Mouse (Mus musculus): ENCODE measurements around the gene Dclre1b.
"Not testable (repeated sequence)": the region's sequence is repeated elsewhere in the genome, so short reads cannot be mapped to it uniquely, and the experiment has no call there.

The Dclre1b gene

DNA sequence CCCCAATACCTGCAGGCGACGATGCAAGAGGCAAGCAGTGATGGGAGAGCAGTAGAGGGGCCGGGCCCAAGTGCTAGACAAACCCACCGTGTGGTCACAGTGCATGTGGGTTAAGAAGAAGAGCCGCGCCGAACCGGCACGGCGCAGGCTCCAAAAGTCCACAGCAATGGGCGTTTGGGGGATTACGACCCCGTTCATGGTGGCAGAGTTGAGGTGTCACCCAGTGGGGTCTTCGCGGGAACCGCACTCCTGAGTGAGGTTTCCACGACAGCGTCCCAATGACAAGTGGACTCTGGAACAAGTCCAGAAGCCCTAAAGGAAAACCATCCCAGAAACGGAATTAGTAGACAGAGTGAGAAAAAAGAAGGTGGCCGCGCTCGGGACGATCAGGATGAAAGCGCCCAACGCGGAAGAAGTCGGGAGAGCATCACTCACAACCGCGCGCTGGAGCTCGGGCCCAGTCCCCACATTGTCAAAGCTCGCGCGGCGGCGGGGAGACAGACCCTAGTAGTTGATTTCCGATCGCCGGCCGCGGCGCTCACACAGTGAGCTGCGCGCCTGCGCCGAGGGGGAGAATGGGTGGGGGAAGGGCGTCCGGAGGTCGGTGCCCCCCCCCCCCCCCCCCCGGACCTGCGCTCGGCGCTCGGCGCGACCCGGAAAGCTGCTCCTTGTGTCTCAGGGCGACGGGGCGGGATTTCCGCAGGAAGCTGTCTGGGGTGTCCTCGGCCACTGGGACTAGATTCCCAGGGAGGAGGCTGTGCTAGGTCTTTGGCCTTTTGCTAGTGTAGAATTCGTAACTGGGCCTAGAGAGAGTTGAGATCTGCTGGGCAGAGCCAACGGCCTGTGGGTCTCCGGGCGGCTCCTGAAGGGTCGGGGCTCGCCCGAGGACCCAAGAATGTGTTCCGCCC is at the start of gene Dclre1b, which contains the start of the genes Ap4b1 and Gm43064:
Gene Dclre1b (minus strand): TSS at position 554 of the 908 bp plus-strand sequence.
Gene Ap4b1 (plus strand): TSS at position 630 of the 908 bp plus-strand sequence.
Gene Gm43064 (plus strand): TSS at position 683 of the 908 bp plus-strand sequence.
- peak; percentile 57 for DNase-seq (ENCODE audit: extremely low spot score, low read depth, low spot score)

DNA sequence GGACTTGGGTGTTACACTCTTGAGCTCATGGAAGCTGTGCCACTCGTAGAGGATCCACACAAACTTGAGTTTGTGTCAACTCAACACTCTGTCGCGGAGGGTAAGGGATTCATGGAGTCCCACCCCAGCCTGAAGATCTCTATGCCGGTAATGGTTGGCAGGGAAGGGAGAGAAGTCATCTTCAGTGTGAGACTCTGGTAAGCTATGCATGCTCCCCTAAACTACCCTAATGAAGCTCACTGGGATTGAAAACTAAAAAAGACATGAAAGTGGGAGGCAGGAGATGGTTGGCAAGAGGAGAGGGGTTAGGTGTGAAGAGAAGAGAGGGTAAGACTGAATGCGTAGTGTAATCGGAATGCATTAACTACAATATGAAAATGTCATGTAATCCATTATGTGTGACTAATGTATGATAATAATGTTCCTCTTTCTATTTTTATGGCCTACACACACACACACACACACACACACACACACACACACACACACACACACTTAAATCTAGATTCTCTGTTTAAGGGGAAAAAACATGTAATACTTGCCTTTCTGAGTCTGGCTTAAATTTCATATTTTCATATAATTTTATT is 48.8 kb upstream of the Dclre1b start:
- no peak for DNase-seq (ENCODE audit: extremely low spot score, low read depth, low spot score)

DNA sequence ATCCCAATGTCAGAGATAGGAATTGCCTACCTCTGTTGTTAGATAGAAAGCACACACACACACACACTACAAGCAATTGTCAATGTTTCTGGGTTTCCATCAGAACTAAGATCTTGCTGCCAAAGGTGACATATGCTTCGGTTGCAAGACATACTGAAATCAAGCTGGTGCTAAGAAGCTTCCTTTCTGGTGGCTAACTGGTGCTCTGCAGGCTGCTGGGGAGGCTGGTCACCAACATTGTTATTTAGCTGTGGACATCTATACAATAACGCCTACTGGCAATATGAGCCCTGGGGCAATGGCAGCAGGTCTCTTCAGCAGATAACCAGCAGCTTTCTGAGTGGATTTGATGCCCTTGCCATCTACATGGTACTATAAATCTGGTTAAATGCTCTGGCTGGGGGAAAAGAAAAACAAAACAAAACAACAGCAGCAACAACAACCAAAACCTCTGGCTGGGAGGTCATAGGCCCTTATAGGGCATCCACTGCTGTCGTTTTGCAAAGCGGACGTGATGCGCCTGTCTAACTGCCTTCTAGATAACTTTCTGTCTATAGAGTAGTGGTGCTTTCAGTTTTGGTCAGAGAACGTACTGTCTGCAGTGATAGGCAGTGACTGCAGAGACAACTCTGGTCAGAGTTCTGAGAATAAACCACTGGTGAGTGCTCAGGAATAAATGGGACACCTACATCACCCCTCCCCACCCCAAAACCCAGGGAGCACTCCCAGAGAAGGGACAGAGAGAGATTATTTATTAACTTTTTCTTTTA is 48.0 kb upstream of the Dclre1b start:
- no peak for DNase-seq (ENCODE audit: extremely low spot score, low read depth, low spot score)

DNA sequence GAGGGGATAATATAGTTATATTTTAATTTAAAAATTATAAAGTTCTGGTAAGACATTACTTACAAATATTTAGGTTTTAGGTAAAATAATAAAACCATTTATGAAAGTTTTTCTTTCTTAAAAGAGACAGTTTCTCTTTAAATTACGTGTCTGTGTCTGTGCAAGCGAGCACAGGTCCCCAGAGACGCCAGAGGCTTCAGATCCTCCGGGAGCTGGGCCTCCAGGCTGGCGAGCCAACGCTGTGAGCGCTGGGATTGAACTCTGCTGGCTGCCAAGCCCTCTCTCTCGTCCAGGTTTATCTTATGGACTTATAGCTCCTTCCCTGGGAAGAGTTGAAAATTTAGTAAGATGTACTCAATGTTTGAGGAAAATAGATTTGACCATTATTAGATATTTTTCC is 44.6 kb upstream of the Dclre1b start:
- no peak for DNase-seq (ENCODE audit: extremely low spot score, low read depth, low spot score)

DNA sequence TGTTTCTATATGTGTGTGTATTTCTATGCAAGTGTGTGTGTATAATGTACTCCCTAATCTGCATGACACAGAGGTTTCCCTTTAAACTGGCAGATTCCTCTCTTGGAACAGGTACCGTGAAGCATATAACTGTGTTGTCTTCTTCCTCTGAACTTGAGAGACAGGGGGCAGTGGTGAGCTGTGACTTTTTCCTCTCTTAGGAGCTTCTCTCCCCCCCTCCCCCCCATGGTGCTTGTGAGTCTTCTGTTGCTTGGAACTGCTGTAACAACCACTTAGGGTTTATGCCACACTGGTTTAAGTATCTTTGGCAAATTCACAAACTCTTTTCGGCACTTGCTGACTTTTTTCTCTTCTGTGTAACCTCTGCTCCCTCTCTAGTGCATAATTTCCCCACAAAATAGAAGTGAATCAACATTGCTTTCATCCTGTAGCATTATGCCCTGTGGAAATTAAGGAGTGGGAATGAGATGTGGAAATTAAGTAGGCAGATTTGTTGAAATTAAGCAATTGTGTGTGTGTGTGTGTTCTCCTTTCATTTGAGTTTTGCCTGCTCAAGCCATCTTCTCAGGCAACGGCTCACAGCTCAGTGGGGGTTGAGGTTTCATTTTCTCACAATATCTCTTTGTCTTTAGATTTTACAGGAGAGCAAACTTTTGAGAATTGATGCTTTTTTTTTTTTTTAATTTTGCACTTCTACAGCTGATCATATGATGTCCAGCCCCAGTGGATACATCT is 43.5 kb upstream of the Dclre1b start:
- no peak for DNase-seq (ENCODE audit: extremely low spot score, low read depth, low spot score)

DNA sequence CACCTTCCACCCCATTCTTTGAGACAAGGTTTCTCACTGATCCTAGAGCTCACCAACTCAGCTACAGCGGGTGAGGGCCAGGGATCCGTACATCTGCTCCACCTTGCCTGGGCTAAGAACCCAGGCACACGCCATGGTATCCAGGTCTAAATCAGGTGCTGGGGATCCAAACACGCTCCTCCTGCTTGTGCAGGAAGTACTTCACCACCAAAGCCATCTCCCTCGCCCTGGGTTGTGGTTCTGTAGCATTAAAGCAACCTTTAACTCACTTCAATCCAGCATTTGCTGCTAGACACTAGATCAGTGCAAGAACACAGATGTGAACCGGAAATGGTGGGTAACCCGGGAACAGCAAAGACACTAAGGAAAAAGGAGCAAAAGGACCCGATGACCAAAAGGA is 42.6 kb upstream of the Dclre1b start:
- no peak for DNase-seq (ENCODE audit: extremely low spot score, low read depth, low spot score)

DNA sequence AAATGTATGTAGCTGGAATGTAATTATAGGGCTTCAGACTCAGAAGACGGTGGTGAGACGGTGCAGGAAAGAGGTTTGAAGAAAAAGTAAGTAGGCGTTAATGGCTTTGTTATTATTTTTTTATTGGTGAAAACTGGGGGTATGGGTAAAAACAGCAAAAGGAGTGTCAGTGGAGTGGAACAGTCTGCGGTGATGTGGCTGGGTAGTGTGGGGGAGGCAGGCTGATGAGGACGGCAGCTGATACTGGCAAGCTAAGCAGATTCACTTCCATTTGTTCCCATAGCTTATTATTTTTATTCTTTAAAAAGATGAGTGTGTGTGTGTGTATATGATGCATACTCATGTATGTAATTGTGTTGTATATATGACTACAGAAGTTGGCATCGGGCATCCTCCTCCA is 42.2 kb upstream of the Dclre1b start:
- DNase-seq (ENCODE audit: extremely low spot score, low read depth, low spot score), result no peak

DNA sequence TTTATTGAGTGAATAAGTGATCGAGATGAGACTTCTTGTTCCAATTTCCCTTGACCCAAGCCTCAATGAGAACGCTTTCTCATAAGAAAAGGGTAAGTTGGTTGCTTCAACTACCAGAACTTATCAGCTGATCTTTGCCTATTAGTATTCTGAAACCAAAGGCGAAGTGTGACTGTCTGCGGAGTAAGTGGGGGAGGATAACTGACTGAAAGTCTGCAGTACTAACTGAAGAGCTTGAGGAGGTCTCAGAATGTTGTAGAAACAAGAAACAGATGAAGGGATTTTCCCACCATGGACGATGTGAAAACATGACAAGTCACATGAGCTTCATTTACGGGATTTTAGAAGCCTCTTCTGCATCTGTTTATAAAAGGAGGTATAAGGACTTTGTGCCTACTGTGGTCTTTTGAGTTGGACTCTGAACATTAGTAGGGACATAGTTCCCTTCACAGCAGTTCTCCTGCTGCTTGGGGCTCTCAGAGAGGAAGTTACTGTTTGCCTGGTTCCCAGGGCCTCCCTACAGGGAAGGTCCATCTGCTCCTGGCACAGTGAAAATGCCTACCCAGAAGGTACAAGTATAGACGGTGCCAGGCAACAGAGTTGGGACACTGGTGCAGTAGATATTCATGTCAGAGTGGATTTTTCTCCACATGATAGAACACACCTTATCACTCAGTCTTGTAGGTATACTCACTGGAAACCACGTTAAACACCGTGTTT is 41.6 kb upstream of the Dclre1b start:
- DNase-seq (ENCODE audit: extremely low spot score, low read depth, low spot score), result no peak

DNA sequence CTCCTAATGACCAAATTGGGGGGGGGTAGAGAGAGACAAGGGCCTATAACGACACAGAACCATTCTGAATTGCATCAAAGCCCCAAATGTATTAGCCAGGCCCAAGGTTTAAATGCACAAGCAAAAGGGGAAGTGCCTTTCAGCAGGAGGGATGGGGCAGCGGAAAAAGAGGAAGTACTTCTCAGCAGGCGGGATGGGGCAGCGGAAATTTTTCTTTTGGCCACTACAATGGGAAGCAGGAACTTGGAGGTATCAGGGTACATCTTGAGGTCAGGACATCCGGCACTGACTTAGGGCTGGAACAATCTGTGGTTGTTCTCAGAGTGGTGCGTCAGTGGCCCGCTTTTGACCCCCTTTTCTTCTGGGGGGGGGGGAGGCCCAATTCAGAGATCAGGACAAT is 31.7 kb upstream of the Dclre1b start:
- not testable (repeated sequence) for DNase-seq (ENCODE audit: extremely low spot score, low read depth, low spot score)

DNA sequence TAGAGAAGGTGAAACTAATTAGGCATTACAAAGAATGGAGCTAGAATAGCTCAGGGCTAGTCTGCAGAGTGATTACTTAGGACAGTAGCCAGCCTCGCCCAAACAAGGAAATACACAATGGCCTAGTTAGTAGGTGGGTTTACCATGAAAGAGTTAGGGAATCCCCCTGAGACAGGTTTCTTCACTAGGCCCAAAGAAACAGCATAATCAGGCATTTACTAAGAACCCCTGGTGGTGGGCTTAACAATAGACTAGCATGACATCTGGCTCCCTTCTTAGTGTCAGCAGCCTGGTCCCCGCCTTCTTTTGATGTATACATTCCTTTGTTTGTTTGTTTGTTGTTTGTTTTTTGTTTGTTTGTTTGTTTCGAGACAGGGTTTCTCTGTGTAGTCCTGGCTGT is 31.0 kb upstream of the Dclre1b start:
- not testable (repeated sequence) for DNase-seq (ENCODE audit: extremely low spot score, low read depth, low spot score)

DNA sequence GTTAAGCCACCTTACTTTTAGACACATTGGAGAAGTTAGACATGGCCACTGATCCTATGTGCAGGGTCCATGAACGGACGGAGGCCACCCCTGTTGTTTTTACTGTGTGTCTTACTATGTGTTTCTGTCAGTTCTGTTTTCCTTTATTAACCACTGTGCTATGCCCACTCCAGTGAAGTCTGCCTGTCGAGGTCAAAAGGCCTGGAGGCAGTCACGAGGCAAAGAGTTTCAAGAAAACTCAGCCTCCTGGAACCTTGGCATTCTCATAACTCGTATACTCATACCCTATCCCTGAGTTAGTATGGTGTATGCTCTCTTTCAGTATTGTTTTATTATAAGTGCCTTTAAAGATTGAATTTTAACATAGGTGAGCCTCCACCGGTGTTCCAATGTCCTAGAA is 30.5 kb upstream of the Dclre1b start:
- no peak for DNase-seq (ENCODE audit: extremely low spot score, low read depth, low spot score)

DNA sequence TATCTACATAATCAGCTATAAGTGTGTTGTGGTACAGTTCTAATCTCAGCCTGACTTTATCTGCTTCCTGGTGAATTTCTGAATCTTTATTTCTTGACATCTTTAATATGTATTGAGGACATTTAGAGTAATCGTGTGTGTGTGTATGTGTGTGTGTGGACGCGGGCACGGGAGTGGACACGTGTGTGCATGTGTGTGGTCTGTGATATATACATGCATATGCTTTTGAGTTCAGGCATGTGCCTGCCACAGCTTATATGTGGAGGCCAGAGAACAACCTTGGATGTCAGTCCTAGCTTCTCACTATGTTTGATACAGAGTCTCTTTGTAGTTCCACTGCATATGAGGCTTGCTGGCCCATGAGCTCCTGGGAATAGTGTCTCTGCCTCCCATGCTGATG is 27.2 kb upstream of the Dclre1b start:
- no peak for DNase-seq (ENCODE audit: extremely low spot score, low read depth, low spot score)

DNA sequence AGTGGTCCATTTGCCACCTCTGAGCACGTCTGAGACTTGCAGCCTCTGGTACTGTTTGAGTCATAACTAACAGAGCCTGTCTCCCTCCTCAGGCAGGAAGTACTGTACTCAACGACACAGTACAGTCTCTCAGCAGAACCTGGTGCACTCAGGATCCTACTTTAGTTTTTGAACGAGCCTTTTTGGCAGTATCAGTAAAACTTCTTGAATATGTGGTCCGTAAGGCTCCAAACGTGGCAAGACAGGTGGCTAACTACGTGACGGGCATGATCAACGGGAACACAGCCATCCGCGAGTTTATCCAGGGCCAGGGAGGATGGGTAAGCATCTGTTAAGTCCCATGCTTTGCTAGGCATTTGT is 26.7 kb upstream of the Dclre1b start:
- DNase-seq (ENCODE audit: extremely low spot score, low read depth, low spot score), result no peak

DNA sequence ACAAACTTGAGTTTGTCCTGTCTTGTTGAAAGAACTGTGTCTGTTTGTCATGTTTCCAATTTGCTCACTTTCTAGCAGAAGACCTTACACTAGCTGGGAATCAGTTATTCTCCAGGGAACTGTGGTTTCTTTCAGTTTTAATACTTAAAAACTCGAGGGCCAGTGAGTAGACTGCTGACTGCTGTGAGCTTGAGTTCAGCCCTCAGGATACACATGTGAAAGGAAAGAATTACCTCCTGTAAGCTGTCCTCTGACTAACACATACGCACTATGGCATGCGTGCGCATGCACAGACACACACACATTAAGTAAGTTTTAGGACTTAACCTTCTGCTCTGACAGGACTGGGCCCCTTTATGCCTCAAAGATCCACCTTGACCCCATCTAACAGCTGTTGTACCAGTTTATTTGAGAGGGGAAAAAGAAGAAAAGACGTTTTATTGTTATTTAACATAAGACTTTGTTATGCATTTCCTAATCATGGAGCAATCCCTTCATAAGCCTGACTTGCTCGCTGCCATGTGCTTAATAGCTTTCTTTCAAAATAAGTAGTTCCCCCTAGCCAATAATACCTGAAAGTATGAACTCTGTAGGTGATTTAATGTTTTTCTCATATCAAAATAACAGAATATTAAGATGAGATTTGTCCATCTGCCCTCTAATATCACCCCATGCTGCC is 26.2 kb upstream of the Dclre1b start:
- DNase-seq (ENCODE audit: extremely low spot score, low read depth, low spot score), result no peak

DNA sequence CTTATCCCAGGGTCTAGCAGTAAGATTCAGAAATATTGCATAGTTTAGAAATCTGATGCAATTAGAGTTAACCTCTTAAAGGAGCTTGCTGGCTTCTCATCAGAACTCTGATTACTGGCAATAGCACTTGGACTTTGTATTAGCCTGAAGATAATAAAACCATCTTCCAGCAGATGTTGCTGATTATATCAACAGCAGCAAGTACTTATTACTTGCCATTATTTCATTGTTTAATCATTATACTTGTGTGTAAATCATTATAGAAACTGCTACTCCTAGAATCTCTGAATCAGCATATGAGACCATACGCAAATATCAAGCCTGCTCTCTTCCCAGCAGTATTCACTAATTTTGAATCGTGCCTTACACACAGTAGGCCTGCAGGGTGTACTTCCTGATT is 24.8 kb upstream of the Dclre1b start:
- no peak for DNase-seq (ENCODE audit: extremely low spot score, low read depth, low spot score)

DNA sequence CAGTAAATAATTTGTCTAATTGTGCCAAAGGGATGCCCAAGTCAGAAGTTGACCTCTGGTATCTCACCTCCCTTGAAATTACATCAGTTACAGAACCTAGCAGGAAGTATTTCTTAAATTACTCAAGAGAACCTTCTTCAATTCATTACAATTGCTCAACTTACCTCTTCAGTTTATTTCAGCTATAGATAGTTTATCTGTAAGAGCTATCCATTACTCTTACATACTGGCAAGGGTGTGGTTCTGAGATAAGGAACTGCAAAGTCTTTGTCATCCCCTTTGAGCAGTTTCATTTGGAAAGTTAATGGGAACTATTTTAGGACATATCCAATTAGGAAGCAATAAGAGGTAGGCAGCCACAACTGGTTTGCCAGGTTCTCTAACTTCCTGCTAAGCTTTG is 23.2 kb upstream of the Dclre1b start, which contains the start of gene Bcl2l15:
Gene Bcl2l15 (plus strand): TSS at position 176 of the 400 bp plus-strand sequence.
- DNase-seq (ENCODE audit: extremely low spot score, low read depth, low spot score), result no peak

DNA sequence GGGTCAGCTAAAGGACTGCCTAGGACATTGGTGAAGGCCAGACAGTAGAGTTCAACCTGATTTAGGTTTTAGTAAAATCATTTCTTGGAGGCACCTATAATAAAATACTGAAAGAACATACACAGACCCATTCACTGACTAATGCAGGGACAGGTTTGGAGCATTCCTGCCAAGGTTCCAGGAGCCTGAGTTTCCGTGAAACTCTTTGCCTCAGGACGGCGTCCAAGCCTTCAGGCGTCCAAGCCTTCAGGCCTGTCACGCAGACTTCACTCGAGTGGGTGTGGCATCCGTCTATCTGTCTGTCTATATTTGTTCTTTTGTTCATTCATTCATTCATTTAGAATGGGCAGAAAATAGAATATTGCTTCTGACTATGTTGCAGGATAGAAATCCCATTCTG is 21.9 kb upstream of the Dclre1b start:
- DNase-seq (ENCODE audit: extremely low spot score, low read depth, low spot score), result no peak

DNA sequence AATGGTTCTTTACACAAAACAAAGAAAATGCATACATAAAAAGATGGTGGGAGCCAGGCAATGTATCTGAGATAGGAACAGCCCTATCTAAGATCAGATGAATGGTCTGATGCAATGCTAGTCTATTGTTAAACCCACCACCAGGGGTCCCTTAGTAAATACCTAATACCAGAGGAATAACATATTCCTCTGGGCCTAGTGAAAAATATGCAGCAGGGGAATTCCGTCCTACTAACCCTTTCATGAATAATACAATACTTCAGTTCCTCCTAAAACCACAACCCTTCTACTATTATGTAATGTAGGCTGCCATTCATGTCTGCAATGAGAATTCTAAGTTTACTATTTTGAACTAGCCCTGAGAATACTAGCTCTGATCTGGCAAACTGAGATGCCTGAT is 21.4 kb upstream of the Dclre1b start:
- not testable (repeated sequence) for DNase-seq (ENCODE audit: extremely low spot score, low read depth, low spot score)

DNA sequence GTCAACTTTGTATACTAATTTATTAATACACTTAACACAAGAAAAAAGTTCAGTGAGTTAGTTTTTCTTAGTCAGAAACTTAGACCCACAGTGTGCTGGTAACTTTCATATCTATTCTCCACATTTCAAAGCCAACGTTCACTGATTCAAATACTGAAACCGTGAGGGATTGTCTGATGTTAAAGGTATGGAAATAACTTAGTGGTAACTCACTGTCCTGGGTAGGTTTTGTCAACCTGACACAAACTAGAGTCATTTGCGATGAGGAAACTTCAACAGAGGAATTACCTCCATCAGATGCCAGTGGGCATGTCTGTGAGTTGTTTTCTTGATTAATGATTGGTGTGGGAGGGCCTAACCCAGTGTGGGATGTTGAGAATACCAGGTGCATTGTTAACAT is 19.8 kb upstream of the Dclre1b start:
- no peak for DNase-seq (ENCODE audit: extremely low spot score, low read depth, low spot score)

DNA sequence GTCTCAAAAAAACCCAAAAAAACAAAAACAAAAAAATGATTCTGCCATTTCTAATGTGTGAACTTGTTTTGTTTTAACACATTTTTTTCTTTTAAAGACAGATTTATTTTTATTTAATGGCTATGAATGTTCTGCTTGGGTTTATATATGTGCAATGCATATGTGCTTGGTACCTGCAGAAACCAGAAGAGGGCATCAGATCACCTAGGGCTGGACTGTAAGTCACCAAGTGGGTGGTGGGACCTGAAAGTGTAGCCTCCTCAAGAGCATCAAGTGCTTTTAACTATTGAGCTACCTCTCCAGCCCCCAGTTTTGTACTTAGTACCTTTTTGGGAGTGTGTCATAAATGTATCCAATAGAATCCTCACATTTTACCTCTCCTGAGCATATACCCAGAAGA is 18.3 kb upstream of the Dclre1b start:
- DNase-seq (ENCODE audit: extremely low spot score, low read depth, low spot score), result no peak
